Mouse (Mus musculus) layer of hippocampus, postnatal 25 days (tissue): ENCODE measurements around the gene Paqr7. TPM values are rescaled to one million over a fixed set of nuclear protein-coding genes. Genes with fewer than 3 reads are reported as not detected.

Experiments
- DNase-seq, 2 experiments: peaks; one replicate each; pipeline ENCODE4 v3.0.0; 2022; ENCODE audit warnings: mixed read lengths in 2 of 2, low spot score in 1 of 2; ENCODE audit errors: extremely low spot score in 1 of 2
- total RNA-seq, 2 experiments: library from RNA; stranded (reverse); gene quantifications; 2 replicates each; pipeline ENCODE4 v1.2.3; 2021

The Paqr7 gene
- 10 to 100 TPM; 53.2 to 66.7 TPM for total RNA-seq

- peak; percentile 57 to 63 for DNase-seq
These were observed at the start of gene Paqr7 for GRCm38 (mm10) chr4:134496595-134497210. TSS of gene Paqr7 (plus strand) at chr4:134496697.

- DNase-seq, result no peak
These were observed 48.5 kb upstream of the Paqr7 start for GRCm38 (mm10) chr4:134447966-134448365.

GRCm38 (mm10) chr4:134449595-134450391, 46.7 kb upstream of the Paqr7 start:
- peak in 1 of 2 experiments; percentile 35 for DNase-seq

- peak in 1 of 2 experiments; percentile 39 for DNase-seq
These were observed 45.9 kb upstream of the Paqr7 start for GRCm38 (mm10) chr4:134450392-134451195.

- DNase-seq, result no peak
These were observed 45.0 kb upstream of the Paqr7 start for GRCm38 (mm10) chr4:134451484-134451883.

GRCm38 (mm10) chr4:134453619-134454400, 42.7 kb upstream of the Paqr7 start:
- DNase-seq, result no peak

GRCm38 (mm10) chr4:134455310-134455709, 41.2 kb upstream of the Paqr7 start:
- DNase-seq, result no peak

- no peak for DNase-seq
These were observed 39.2 kb upstream of the Paqr7 start for GRCm38 (mm10) chr4:134457130-134457825.

- DNase-seq, result no peak
These were observed 37.6 kb upstream of the Paqr7 start for GRCm38 (mm10) chr4:134458856-134459255.

GRCm38 (mm10) chr4:134460277-134460676, 36.2 kb upstream of the Paqr7 start:
- no peak for DNase-seq

- no peak for DNase-seq
These were observed 35.2 kb upstream of the Paqr7 start for GRCm38 (mm10) chr4:134461252-134461651.

- DNase-seq, result no peak
These were observed 30.7 kb upstream of the Paqr7 start for GRCm38 (mm10) chr4:134465789-134466188.

GRCm38 (mm10) chr4:134466381-134467262, 29.9 kb upstream of the Paqr7 start:
- no peak for DNase-seq

GRCm38 (mm10) chr4:134467435-134468214, 28.9 kb upstream of the Paqr7 start:
- no peak for DNase-seq

GRCm38 (mm10) chr4:134468215-134468575, 28.3 kb upstream of the Paqr7 start, which contains the start of gene Stmn1:
TSS of gene Stmn1 (plus strand) at chr4:134468320.
- peak; percentile 81 to 86 for DNase-seq

GRCm38 (mm10) chr4:134468578-134469266, 27.8 kb upstream of the Paqr7 start:
- peak; percentile 86 to 92 for DNase-seq

GRCm38 (mm10) chr4:134469341-134469796, 27.1 kb upstream of the Paqr7 start:
- no peak for DNase-seq
